Mouse (Mus musculus) liver, postnatal 0 days (tissue): ENCODE results near the gene Mrps12.
A peak's percentile ranks its signal among the peaks of the same experiment; 100 is the strongest.

Source experiments
- CTCF ChIP-seq: sonication (generic); IDR thresholded peaks from 2 replicates; pipeline ENCODE4 v1.5.1; 2016; ENCODE audit warnings: antibody characterized with exemption, low read depth
- EP300 ChIP-seq: IDR thresholded peaks from 2 replicates; pipeline ENCODE4 v1.6.1; 2016; ENCODE audit warnings: antibody characterized with exemption, low read depth, mild to moderate bottlenecking

DNA sequence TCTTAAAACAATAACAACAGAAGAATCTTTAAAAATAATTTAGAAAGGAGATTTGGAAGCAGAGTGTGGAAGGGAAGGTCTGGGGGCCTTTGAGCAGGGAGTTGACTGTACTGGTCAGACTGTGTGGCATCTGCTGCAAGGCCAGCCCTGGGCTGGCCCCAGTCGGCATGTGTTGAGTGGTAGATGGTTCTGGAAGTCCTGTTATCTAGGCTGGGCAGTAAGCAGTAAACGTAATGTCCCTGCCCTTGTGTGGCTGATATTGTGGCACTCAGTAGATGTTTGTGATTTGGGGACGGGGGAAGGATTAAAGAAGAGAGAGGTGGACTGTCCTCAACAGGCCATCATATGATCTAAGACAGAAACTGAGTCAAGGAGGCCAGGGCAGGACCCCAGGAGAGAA lies 28.7 kb upstream of the Mrps12 start:
- no peak for TF ChIP-seq CTCF
- peak; percentile 51; the same call in 1 of the 2 replicates for TF ChIP-seq EP300
